Mouse (Mus musculus): ENCODE results near the gene Hdac7.

DNA sequence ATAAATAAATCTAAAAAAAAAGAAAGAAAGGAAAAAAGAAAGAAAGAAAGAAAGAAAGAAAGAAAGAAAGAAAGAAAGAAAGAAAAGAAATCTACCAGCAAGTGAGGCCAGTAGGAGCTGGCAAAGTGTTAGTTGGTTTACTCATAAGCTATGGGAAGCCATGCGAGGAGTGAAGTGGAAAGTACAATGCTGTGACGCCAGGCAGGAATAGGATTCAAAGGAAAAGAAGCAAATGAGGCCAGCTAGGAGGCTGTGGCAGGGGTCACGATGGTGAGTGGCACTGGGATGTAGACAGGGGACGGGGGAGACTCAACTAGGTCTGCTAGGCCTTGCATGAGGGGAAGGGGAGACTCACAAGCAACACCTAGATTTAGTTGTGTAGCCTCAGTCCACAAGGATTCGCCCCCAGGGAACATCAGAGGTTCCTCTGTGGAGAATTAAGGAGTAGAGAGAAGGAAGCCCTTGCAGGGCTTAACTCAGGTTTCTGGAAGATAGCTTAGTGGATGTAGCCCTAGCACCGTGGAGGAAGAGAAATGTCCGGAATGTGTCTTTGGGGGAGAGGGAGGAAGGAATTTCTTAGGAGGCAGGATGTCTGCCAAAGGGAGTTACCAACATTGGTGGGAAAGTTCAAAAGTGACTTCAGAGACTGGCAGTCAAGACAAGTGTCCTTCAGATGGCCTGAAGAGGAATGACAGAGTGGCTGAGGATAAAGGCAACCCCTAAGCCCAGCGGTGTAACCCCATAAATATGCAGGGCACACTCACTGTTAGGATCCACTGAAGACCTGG lies 65.8 kb downstream of the Hdac7 start, which contains the start of gene Slc48a1:
- TF ChIP-seq EP300 (IDR thresholded peaks at IDR 0.05; ENCODE audit: low read depth) (no peak), CTCF (IDR thresholded peaks at IDR 0.05; ENCODE audit: low read depth) (no peak)

Measured in liver, embryonic 14.5 days (tissue).